Mouse (Mus musculus): Measurements from ENCODE around the gene C1rl. TPM values are rescaled to one million over a fixed set of nuclear protein-coding genes. Genes with fewer than 3 reads are reported as not detected.
"Not testable (repeated sequence)": the region's sequence is repeated elsewhere in the genome, so short reads cannot be mapped to it uniquely, and the experiment has no call there.

C1rl gene
- polyA plus RNA-seq, 1 experiment from 2014 or later, result 0.08 TPM

- H3K4me3 ChIP-seq, result no peak overlapping the region
- peaks cover 8% of the 10 kb centered on the region for H3K4me1 ChIP-seq
- H3K36me3 ChIP-seq, result peaks cover 7% of the 10 kb centered on the region
- ATAC-seq (replicated peaks), result no peak
- no peak overlapping the region for H3K4me2 ChIP-seq (replicated peaks)
- H3K9me3 ChIP-seq, result no peaks in the 10 kb centered on the region
- WGBS, result 87% methylated on average over 11 of the region's 11 CpGs
- H3K27ac ChIP-seq (replicated peaks), result no peak overlapping the region
- no peak overlapping the region for H3K9ac ChIP-seq (replicated peaks)
- H3K27me3 ChIP-seq, result no peaks in the 10 kb centered on the region
Observed at GRCm38 (mm10) chr6:124458505-124458904, 34.4 kb upstream of the C1rl start.

GRCm38 (mm10) chr6:124459388-124459787 lies 33.5 kb upstream of the C1rl start:
- no peaks in the 10 kb centered on the region for H3K27me3 ChIP-seq
- H3K9ac ChIP-seq (replicated peaks), result no peak overlapping the region
- no peaks in the 10 kb centered on the region for H3K9me3 ChIP-seq
- H3K4me3 ChIP-seq, result no peak overlapping the region
- H3K36me3 ChIP-seq, result peaks cover 7% of the 10 kb centered on the region
- 90% methylated on average over 4 of the region's 4 CpGs for WGBS
- no peak for ATAC-seq (replicated peaks)
- no peak overlapping the region for H3K27ac ChIP-seq (replicated peaks)
- H3K4me1 ChIP-seq, result peaks cover 8% of the 10 kb centered on the region
- no peak overlapping the region for H3K4me2 ChIP-seq (replicated peaks)

GRCm38 (mm10) chr6:124463881-124464291 lies 29.0 kb upstream of the C1rl start:
- Histone ChIP-seq H3K4me2 (replicated peaks) (peak overlapping the region; percentile 57), H3K27ac (replicated peaks) (peak overlapping the region; percentile 62), H3K9ac (replicated peaks) (peak overlapping the region; percentile 62), H3K4me3 (peak overlapping the region; percentile 47), H3K4me1 (peaks cover 16% of the 10 kb centered on the region), H3K27me3 (no peaks in the 10 kb centered on the region), H3K36me3 (no peaks in the 10 kb centered on the region), H3K9me3 (no peaks in the 10 kb centered on the region)
- WGBS, result 18% methylated on average over 8 of the region's 8 CpGs
- peak; percentile 39 for ATAC-seq (replicated peaks)

GRCm38 (mm10) chr6:124464305-124465271 lies 28.3 kb upstream of the C1rl start, which contains the start of gene Clstn3:
TSS of gene Clstn3 (minus strand) at chr6:124464794.
- H3K27ac ChIP-seq (replicated peaks), result peak within 1 kb of the TSS; percentile 79
- peak within 1 kb of the TSS; percentile 47 for H3K4me3 ChIP-seq
- H3K9me3 ChIP-seq, result no peaks in the 10 kb centered on the region
- ATAC-seq (replicated peaks), result peak; percentile 97
- H3K9ac ChIP-seq (replicated peaks), result peak within 1 kb of the TSS; percentile 62
- WGBS, result 5% methylated on average over 27 of the region's 27 CpGs
- peaks cover 16% of the 10 kb centered on the region for H3K4me1 ChIP-seq
- H3K27me3 ChIP-seq, result no peaks in the 10 kb centered on the region
- H3K36me3 ChIP-seq, result no peaks in the 10 kb centered on the region
- peak within 1 kb of the TSS; percentile 57 for H3K4me2 ChIP-seq (replicated peaks)

GRCm38 (mm10) chr6:124465299-124465698 lies 27.6 kb upstream of the C1rl start:
- Histone ChIP-seq H3K4me1 (peaks cover 16% of the 10 kb centered on the region), H3K36me3 (no peaks in the 10 kb centered on the region), H3K27me3 (no peaks in the 10 kb centered on the region), H3K9me3 (no peaks in the 10 kb centered on the region), H3K9ac (replicated peaks) (peak overlapping the region; percentile 62), H3K27ac (replicated peaks) (peak overlapping the region; percentile 79), H3K4me2 (replicated peaks) (peak overlapping the region; percentile 57), H3K4me3 (peak overlapping the region; percentile 47)
- WGBS, result 34% methylated on average over 6 of the region's 6 CpGs
- ATAC-seq (replicated peaks), result no peak

GRCm38 (mm10) chr6:124465729-124466128 lies 27.2 kb upstream of the C1rl start:
- Histone ChIP-seq H3K9ac (replicated peaks) (no peak overlapping the region), H3K4me2 (replicated peaks) (peak overlapping the region; percentile 57; the same call in 1 of the 2 replicates), H3K4me1 (peaks cover 16% of the 10 kb centered on the region), H3K27ac (replicated peaks) (no peak overlapping the region), H3K4me3 (no peak overlapping the region), H3K9me3 (no peaks in the 10 kb centered on the region), H3K27me3 (no peaks in the 10 kb centered on the region), H3K36me3 (no peaks in the 10 kb centered on the region)
- WGBS, result 87% methylated on average over 6 of the region's 6 CpGs
- ATAC-seq (replicated peaks), result no peak

GRCm38 (mm10) chr6:124471121-124471520 lies 21.8 kb upstream of the C1rl start:
- no peaks in the 10 kb centered on the region for H3K9me3 ChIP-seq
- 96% methylated on average over 3 of the region's 3 CpGs for WGBS

GRCm38 (mm10) chr6:124471783-124472638 lies 20.9 kb upstream of the C1rl start:
- ATAC-seq (replicated peaks); H3K27ac ChIP-seq (replicated peaks); H3K4me1 ChIP-seq; H3K4me3 ChIP-seq; H3K27me3 ChIP-seq; H3K9me3 ChIP-seq; H3K9ac ChIP-seq (replicated peaks); H3K4me2 ChIP-seq (replicated peaks); H3K36me3 ChIP-seq: not testable (repeated sequence)
- WGBS, result 95% methylated on average over 6 of the region's 6 CpGs

More at GRCm38 (mm10) chr6:124471121-124471520, 21.8 kb upstream of the C1rl start:
- Histone ChIP-seq H3K27ac (replicated peaks) (no peak overlapping the region), H3K4me3 (no peak overlapping the region), H3K4me1 (no peaks in the 10 kb centered on the region), H3K27me3 (no peaks in the 10 kb centered on the region), H3K36me3 (no peaks in the 10 kb centered on the region), H3K9ac (replicated peaks) (no peak overlapping the region), H3K4me2 (replicated peaks) (no peak overlapping the region)
- no peak for ATAC-seq (replicated peaks)

- Histone ChIP-seq H3K36me3 (no peaks in the 10 kb centered on the region), H3K27me3 (no peaks in the 10 kb centered on the region), H3K4me1 (no peaks in the 10 kb centered on the region), H3K9me3 (no peaks in the 10 kb centered on the region), H3K9ac (replicated peaks) (no peak overlapping the region), H3K27ac (replicated peaks) (no peak overlapping the region), H3K4me3 (no peak overlapping the region), H3K4me2 (replicated peaks) (no peak overlapping the region)
- 29% methylated on average over 6 of the region's 6 CpGs for WGBS
- no peak for ATAC-seq (replicated peaks)
Observed at GRCm38 (mm10) chr6:124472801-124473200, 20.1 kb upstream of the C1rl start.

- ATAC-seq (replicated peaks), result no peak
- whole genome bisulfite sequencing, result 89% methylated on average over 11 of the region's 11 CpGs
- H3K36me3 ChIP-seq, result no peaks in the 10 kb centered on the region
- H3K4me3 ChIP-seq, result no peak overlapping the region
- H3K9ac ChIP-seq (replicated peaks), result no peak overlapping the region
- no peak overlapping the region for H3K4me2 ChIP-seq (replicated peaks)
- no peaks in the 10 kb centered on the region for H3K27me3 ChIP-seq
- no peak overlapping the region for H3K27ac ChIP-seq (replicated peaks)
- no peaks in the 10 kb centered on the region for H3K9me3 ChIP-seq
- H3K4me1 ChIP-seq, result no peaks in the 10 kb centered on the region
Observed at GRCm38 (mm10) chr6:124474621-124475020, 18.3 kb upstream of the C1rl start.

GRCm38 (mm10) chr6:124475335-124476075 lies 17.4 kb upstream of the C1rl start:
- WGBS, result 91% methylated on average over 10 of the region's 11 CpGs
- H3K9ac ChIP-seq (replicated peaks); H3K36me3 ChIP-seq; H3K9me3 ChIP-seq; H3K27me3 ChIP-seq; H3K4me2 ChIP-seq (replicated peaks); ATAC-seq (replicated peaks); H3K4me3 ChIP-seq; H3K27ac ChIP-seq (replicated peaks); H3K4me1 ChIP-seq: not testable (repeated sequence)

Measured in forebrain, embryonic 15.5 days (tissue).